9 mouse cellular contexts compared by ENCODE assay signal in genomic region chr13:100001790-100002196, GRCm38 (mm10). TPM values are rescaled to one million over a fixed set of nuclear protein-coding genes. Genes with fewer than 3 reads are reported as not detected.
DNase-seq lines count a peak whose midpoint lies in the region; ATAC-seq lines count a peak whose summit lies in the region.
"Had no signal": no experiment of that assay in that cellular context is flagged by ENCODE, and none has a peak within 500 bp of the region (broad histone marks: within the 10 kb centered on the region; RNA-seq: fewer than 3 reads in every experiment).

No protein-coding gene starts in this region.

- ATAC-seq in hindbrain, embryonic 15.5 days (ENCODE audit: low FRiP score, low read depth), result peak; percentile 53

- 35% methylated on average over 5 of the region's 5 CpGs for WGBS in hindbrain, embryonic 15.5 days

- H3K4me3 ChIP-seq in hindbrain, embryonic 15.5 days, result no peak overlapping the region
- H3K4me3 ChIP-seq: midbrain, embryonic 12.5 days had no signal

- no peaks in the 10 kb centered on the region for H3K9me3 ChIP-seq in hindbrain, embryonic 15.5 days
- H3K9me3 ChIP-seq: midbrain, embryonic 12.5 days had no signal

- H3K36me3 ChIP-seq in hindbrain, embryonic 15.5 days, result no peaks in the 10 kb centered on the region
- H3K36me3 ChIP-seq: midbrain, embryonic 12.5 days had no signal

- no peak overlapping the region for H3K4me2 ChIP-seq in hindbrain, embryonic 15.5 days
- H3K4me2 ChIP-seq: midbrain, embryonic 12.5 days had no signal

- DNase-seq in MN1 (ENCODE audit: low spot score), result peak; percentile 90
- peak; percentile 85 for DNase-seq in cerebellum, adult 8-10 months
- DNase-seq in frontal cortex, adult 2 months (ENCODE audit: extremely low spot score in 1 of 2, low spot score in 1 of 2), result peak; percentile 71 to 90
- DNase-seq in layer of hippocampus, postnatal 25 days (ENCODE audit: extremely low spot score in 1 of 2, low spot score in 1 of 2), result peak; percentile 57 to 86
- DNase-seq in lung, postnatal 25 days (ENCODE audit: low spot score), result peak; percentile 90
- DNase-seq in retina, postnatal 7 days (ENCODE audit: low read depth, low spot score), result peak; percentile 62
- DNase-seq in urinary bladder, adult 18-20 months (ENCODE audit: low spot score in 2 of 2), result peak; percentile 71 to 84

- H3K27me3 ChIP-seq in hindbrain, embryonic 15.5 days, result no peaks in the 10 kb centered on the region
- H3K27me3 ChIP-seq: midbrain, embryonic 12.5 days had no signal

- H3K9ac ChIP-seq in hindbrain, embryonic 15.5 days, result no peak overlapping the region
- H3K9ac ChIP-seq: midbrain, embryonic 12.5 days had no signal

- H3K4me1 ChIP-seq in hindbrain, embryonic 15.5 days (replicated peaks), result no peaks in the 10 kb centered on the region
- H3K4me1 ChIP-seq: midbrain, embryonic 12.5 days had no signal

- H3K27ac ChIP-seq in hindbrain, embryonic 15.5 days (replicated peaks), result no peak overlapping the region
- H3K27ac ChIP-seq: midbrain, embryonic 12.5 days had no signal

RNA-seq across cellular contexts. Expression of gene Mccc2, which starts 13.6 kb away (rescaled TPM):
- polyA plus RNA-seq in frontal cortex, adult 2 months (2012; rRNA removed), result 23.6 and 23.8 TPM in 2 replicates
- polyA plus RNA-seq in hindbrain, embryonic 15.5 days (2015; fragmentation: Nextera tagmentation; extraction: Ambion mirVana), result 34.0 and 34.6 TPM in 2 replicates
- 10 to 100 TPM; 27.3 to 34.0 TPM for total RNA-seq in layer of hippocampus, postnatal 25 days (2021)
